Mouse (Mus musculus) lung, postnatal 14 days (tissue): ENCODE measurements at regions not wholly inside any gene's neighbourhood (a gene's known extent, or its start where the extent isn't known, plus 50 kb on each side); places are given as distances from the start of the nearest gene placed in this dataset.

Source experiments
- DNase-seq: peaks from one replicate; pipeline ENCODE4 v3.0.0; 2021

- DNase-seq = no peak
Measured at GRCm38 (mm10) chrX:11861892-11862291, 298.3 kb downstream of the Bcor start.

DNA sequence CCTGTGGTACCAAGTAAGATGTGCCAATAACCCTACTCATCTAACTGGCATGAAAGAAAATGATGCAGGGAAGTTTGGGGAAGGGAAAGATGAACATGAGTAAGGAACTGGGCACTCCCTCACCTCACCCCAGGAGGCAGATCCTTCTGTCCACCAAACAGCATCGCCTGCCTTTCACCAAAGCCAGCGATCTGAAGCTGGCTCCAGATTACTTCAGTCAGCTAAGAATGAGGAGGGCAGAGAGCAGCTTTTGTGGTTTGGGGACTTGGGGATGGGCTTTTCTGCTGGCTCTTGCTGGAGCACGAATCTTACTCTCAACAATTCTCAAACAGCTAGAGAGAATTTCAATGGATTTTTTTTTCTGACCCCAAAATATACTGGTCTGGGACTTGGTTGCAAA lies 297.0 kb downstream of the Bcor start:
- DNase-seq = no peak

DNA sequence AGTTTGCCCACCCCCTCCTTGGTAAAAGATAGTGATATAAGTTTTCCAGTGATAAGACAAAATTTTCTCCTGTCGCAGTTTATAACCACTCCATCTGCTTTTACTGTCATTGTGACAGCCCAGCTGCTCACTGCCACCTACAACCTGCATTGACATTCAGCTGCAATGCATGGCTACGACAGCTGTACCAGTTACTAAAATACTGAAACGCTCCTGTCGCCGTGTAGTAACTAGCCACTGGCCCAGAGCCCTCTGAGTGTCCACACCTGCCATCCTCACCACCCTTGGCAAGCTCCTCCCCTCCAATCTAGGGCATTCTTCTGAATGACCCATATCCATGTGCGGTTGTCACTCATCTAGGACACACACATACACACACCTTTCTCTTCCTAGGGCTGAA lies 286.2 kb downstream of the Bcor start:
- DNase-seq = no peak

- no peak for DNase-seq
Measured at GRCm38 (mm10) chrX:11876636-11877035, 283.5 kb downstream of the Bcor start.

GRCm38 (mm10) chrX:11878028-11878427 lies 282.1 kb downstream of the Bcor start:
- no peak for DNase-seq

DNA sequence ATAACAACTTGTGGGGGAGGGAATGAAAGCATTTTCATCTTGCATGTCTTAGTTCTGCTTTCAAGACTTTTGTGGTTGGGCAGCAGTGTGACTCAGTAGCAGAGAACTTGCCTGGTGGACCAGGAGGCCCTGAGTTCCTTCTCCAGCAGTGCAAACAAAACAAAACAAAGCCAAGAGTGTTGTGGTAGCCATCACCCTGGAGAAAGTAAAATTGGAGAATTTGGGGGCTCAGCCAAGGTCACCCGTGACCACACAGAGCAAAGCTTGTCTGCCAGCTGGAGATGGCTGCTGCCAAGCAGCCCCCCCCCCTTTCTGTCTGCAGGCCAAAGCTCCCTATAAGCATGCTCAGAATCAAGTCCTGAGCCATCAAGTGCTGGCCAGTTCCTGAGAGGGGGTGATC lies 279.2 kb downstream of the Bcor start:
- no peak for DNase-seq

GRCm38 (mm10) chrX:11883738-11884716 lies 276.1 kb downstream of the Bcor start:
- DNase-seq = no peak

- DNase-seq = no peak
Measured at GRCm38 (mm10) chrX:11892396-11892795, 267.8 kb downstream of the Bcor start.

DNA sequence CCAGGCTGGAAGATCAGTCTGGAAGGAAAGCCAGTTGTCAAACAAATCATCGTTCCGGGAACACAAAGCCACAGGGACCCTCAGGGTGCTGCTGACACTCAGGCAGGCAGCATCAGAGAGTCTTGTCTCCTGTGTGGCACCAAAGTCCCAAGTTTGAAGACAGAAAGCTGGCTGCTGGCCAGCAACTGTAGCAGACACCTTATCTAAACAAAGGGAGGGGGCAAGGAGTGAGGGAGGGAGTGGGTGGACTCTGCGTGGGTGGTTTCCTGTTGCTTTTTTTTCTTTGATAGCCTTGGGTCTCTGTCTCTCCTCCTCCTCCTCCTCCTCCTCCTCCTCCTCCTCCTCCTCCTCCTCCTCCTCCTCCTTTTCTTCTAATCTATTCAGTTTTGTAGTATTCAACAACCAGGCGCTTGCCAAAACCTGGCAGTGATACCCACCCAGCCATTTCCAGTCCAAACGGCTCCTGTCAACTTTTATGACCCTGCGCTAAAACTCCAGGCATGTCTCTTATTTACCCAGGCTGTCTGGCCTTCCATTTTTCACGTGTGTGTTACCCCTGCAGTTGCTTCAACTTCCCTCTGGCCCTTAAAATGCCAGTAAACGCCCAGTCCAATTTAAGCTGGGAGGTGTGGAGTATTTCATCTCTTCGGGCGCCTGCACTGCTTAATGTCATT lies 266.4 kb downstream of the Bcor start:
- DNase-seq = no peak

- DNase-seq = no peak
Measured at GRCm38 (mm10) chrX:11894280-11894662, 265.9 kb downstream of the Bcor start.

DNA sequence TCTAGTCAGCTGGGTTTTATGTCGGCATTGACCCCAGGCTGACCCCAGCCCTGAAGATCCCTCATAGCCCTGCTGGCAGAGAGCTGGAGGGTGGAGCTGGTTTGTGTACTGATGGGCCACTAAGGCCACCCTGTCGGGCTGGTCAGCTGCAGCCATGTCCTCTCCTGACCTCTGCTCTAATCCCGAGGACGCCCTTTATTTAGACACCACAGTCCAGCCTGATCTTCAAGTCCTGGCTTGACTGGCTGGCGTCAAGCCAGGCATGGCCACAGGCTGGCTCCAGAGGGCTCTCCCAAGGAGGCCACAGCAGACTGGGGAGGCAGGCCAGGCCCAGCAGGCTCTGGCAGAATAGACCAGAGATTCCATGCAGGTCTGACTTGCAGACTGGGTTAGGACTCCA lies 264.8 kb downstream of the Bcor start:
- peak; percentile 10 for DNase-seq

- DNase-seq = no peak
Measured at GRCm38 (mm10) chrX:11898280-11898679, 261.9 kb downstream of the Bcor start.

GRCm38 (mm10) chrX:11899051-11899450 lies 261.1 kb downstream of the Bcor start:
- peak; percentile 16 for DNase-seq

GRCm38 (mm10) chrX:11899914-11900313 lies 260.2 kb downstream of the Bcor start:
- no peak for DNase-seq

DNA sequence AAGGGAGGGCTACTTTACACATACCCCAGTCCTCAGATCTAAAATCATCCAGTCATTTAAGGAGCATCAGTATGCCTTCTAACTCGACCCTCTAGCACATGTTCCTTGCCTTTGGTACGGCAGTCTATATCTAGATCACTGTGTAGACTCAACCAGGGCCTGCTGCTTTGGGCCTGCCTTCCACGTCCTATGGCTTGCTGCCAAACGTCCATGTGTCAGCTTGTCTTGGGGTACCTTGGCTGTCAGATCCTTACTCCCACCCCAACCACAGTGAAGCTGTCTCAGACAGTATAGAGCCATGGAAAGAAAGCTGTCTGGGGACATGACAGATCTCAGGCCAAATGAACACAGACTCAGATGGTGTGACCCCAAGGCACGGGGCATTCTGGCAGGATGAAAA lies 258.4 kb downstream of the Bcor start:
- peak; percentile 25 for DNase-seq

DNA sequence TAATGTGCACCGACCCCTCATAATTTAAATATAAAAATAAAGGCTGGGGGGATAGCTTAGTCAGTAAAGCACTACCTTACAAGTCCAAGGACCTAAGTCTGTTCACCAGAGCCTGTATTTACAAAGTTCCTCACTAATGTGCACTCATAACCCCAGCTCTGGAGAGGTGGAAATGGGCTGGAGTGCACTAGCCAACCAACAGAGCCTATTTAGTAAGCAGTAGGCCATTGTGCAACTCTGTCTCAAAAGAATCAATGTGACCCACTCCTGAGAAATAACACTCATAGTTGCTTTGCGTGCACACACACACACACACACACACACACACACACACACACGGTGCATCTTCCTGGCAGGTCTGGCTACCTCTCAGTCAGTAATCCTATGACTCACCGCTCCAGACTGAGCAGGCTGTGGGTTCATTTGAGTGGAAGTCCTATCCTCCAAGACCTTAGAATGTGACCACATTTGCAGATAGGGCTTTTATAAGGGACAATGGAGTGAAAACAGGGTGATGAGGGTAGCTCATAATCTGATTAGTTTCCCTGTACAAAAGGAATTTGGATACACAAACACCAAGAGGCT lies 256.9 kb downstream of the Bcor start:
- DNase-seq = no peak

DNA sequence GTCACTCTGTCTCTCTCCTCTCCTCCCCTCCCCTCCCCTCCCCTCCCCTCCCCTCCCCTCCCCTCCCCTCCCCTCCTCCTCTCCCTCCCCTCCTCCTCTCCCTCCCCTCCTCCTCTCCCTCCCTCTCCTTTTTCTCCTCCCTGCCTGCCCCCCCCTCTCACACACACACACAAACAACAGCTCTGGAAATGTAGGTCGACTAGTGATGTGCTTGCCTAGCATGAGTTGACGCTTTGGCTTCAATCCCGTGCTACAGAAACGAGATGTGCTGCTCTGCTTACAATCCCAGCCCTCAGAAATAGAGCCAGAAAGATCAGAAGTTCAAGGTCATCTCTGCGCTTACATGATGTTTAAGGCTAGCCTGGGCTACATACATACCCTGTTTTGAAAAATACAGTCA lies 254.9 kb downstream of the Bcor start:
- peak; percentile 19 for DNase-seq

DNA sequence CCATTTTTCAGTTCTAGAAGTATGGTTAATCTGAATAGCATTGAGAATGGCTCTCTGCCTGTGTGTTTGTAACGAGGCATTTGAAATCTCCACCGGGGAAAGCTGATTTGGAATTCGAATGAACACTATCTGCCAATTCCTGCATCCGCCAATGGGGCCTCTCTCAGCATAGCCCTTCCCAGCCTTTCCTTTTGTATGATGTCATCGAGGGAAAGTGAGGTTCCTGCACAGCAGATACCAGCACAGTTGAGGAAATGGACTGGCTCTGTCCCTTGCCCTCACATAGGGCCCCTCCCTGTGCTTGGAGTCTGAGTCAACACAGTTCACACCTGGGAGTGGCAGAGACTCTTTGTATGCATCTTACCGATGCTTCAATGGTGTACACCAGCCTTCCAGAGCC lies 253.0 kb downstream of the Bcor start:
- no peak for DNase-seq

DNA sequence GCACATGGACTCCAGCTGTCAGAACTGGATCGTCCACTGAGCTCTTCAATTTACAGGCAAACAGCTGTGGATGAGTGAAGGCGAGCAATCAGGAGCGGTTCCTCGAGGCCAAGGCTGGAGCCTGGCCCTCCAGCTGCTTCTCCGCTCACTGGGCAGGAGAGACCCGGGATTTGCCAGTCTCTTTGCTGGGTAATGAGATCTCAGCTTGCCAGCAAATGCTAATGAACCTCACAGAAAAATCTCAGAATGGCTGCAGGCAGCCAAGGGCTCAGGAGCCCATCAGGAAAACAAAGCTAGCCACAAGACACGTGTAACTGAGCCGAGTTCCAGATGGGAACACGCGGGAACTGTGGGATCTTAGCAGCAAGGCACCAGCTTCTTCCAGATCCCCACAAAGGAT lies 244.2 kb downstream of the Bcor start:
- no peak for DNase-seq

GRCm38 (mm10) chrX:11920231-11920630 lies 239.9 kb downstream of the Bcor start:
- peak; percentile 20 for DNase-seq

GRCm38 (mm10) chrX:11924639-11925302 lies 235.4 kb downstream of the Bcor start:
- no peak for DNase-seq

GRCm38 (mm10) chrX:11926868-11927535 lies 233.2 kb downstream of the Bcor start:
- no peak for DNase-seq

GRCm38 (mm10) chrX:11929448-11929847 lies 230.7 kb downstream of the Bcor start:
- DNase-seq = no peak
